In the genomic region with DNA sequence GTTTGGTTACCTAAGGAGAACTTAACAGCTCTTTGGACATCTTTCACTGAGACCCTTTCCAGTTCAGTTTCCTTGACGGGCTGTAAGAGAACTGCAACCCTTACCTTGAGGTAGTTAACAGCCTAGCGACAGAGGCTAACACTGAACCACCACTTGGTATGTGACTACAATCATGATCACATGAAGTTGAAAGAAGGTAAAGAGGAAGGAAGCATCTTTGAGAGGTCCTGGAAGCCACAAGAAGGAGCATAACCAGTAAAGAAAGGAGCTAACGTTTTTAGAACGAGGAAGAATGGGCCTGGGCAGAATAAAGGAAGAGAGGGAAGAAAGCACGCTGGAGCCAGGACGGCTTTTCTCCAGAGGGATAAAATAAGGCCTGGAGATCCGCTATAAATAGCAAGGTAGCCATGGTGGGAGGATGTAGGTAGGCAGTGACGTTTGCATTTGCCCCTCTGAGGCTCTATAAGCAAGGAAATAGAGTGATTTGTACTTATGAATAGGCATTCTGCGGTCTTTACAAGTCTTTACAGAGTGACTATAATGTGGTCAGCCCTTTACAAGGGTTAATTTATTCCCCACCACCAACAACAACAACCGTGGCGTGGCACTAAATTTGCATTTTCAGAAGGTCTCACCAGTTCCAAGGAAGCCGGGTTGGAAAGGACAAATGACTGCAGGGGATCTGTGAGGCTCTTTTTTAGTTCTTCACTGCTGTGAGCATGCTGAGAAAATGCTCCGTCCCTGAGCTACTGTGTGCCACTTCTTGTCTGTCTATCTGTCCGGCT, we compare ENCODE assay signal across 8 mouse cellular contexts. TPM values are rescaled to one million over a fixed set of nuclear protein-coding genes. Genes with fewer than 3 reads are reported as not detected.
DNase-seq lines count a peak whose midpoint lies in the region; ATAC-seq and TF ChIP-seq lines count a peak whose summit lies in the region.

No protein-coding gene starts in this region.

- peak overlapping the region; percentile 90 for H3K4me3 ChIP-seq in testis, adult 2 months (ENCODE audit: control insufficient read depth, low read depth, low read length)
- H3K4me3 ChIP-seq in intestine, embryonic 16.5 days (ENCODE audit: low read length): peak overlapping the region; percentile 62

- no peaks in the 10 kb centered on the region for H3K36me3 ChIP-seq in testis, adult 2 months (ENCODE audit: control insufficient read depth, insufficient read depth, low read length)
- H3K36me3 ChIP-seq in intestine, embryonic 16.5 days (ENCODE audit: control insufficient read depth, insufficient read depth, low read length): no peaks in the 10 kb centered on the region

- WGBS in intestine, embryonic 16.5 days: 39% methylated on average over 14 of the region's 14 CpGs

- H3K27me3 ChIP-seq in testis, adult 2 months (ENCODE audit: control insufficient read depth, insufficient read depth, low read length): no peaks in the 10 kb centered on the region
- H3K27me3 ChIP-seq in intestine, embryonic 16.5 days (replicated peaks; ENCODE audit: control insufficient read depth, insufficient read depth, low read length): no peaks in the 10 kb centered on the region

- peaks cover 10% of the 10 kb centered on the region for H3K4me1 ChIP-seq in testis, adult 2 months (ENCODE audit: control insufficient read depth, insufficient read depth, low read length)
- peaks cover 20% of the 10 kb centered on the region for H3K4me1 ChIP-seq in intestine, embryonic 16.5 days (ENCODE audit: control insufficient read depth, insufficient read depth, low read length)

- TF ChIP-seq POLR2A in testis, adult 2 months (IDR thresholded peaks at IDR 0.05; ENCODE audit: control insufficient read depth, low read depth, low read length): no peak

- H3K27ac ChIP-seq in testis, adult 2 months (ENCODE audit: control insufficient read depth, insufficient read depth, low read depth, low read length): peak overlapping the region; percentile 3; the same call in 1 of the 2 replicates
- peak overlapping the region; percentile 81 for H3K27ac ChIP-seq in intestine, embryonic 16.5 days (ENCODE audit: low read length)

- no peaks in the 10 kb centered on the region for H3K9me3 ChIP-seq in intestine, embryonic 16.5 days (ENCODE audit: control insufficient read depth, low read length)

- H3K9ac ChIP-seq in intestine, embryonic 16.5 days (ENCODE audit: low read depth, low read length): peak overlapping the region; percentile 82

- H3K4me2 ChIP-seq in intestine, embryonic 16.5 days (ENCODE audit: low read depth, low read length): peak overlapping the region; percentile 98

- ATAC-seq in intestine, embryonic 16.5 days: no peak

- no peak for TF ChIP-seq CTCF in testis, adult 2 months (IDR thresholded peaks at IDR 0.05; ENCODE audit: control insufficient read depth, insufficient read depth, insufficient replicate concordance, low read depth, low read length)

- peak; percentile 55 for DNase-seq in cerebellum, adult 9-10 months
- no peak for DNase-seq in cerebellum, postnatal 25 days
- DNase-seq in testis, postnatal 10 days (ENCODE audit: low spot score): no peak
- DNase-seq in neural tube, embryonic 10.5 days (ENCODE audit: extremely low spot score, low spot score): peak; percentile 19
- no peak for DNase-seq in layer of hippocampus, adult 9-11 months
- DNase-seq in cerebellum, postnatal 10 days: no peak

RNA-seq across cellular contexts. Expression of gene Avpi1, which starts 0.8 kb away (rescaled TPM):
- 8.4 and 10.8 TPM in 2 replicates for polyA plus RNA-seq in testis, adult 2 months (2012; rRNA removed)
- 41.5 and 43.8 TPM in 2 replicates for polyA plus RNA-seq in intestine, embryonic 16.5 days (2015; fragmentation: Nextera tagmentation; extraction: Ambion mirVana)

RNA-seq across cellular contexts. Expression of gene Marveld1, which starts 17.5 kb away (rescaled TPM):
- polyA plus RNA-seq in testis, adult 2 months (2012; rRNA removed): 5.5 and 5.9 TPM in 2 replicates
- polyA plus RNA-seq in intestine, embryonic 16.5 days (2015; fragmentation: Nextera tagmentation; extraction: Ambion mirVana): 4.4 and 4.6 TPM in 2 replicates

RNA-seq across cellular contexts. Expression of gene Zfyve27, which starts 34.0 kb away (rescaled TPM):
- 57.8 and 60.3 TPM in 2 replicates for polyA plus RNA-seq in testis, adult 2 months (2012; rRNA removed)
- polyA plus RNA-seq in intestine, embryonic 16.5 days (2015; fragmentation: Nextera tagmentation; extraction: Ambion mirVana): 19.0 and 20.6 TPM in 2 replicates

RNA-seq across cellular contexts. Expression of gene Pi4k2a, which starts 39.4 kb away (rescaled TPM):
- polyA plus RNA-seq in testis, adult 2 months (2012; rRNA removed): 27.2 and 27.8 TPM in 2 replicates
- polyA plus RNA-seq in intestine, embryonic 16.5 days (2015; fragmentation: Nextera tagmentation; extraction: Ambion mirVana): 6.4 and 6.6 TPM in 2 replicates

RNA-seq across cellular contexts. Expression of gene Morn4, which starts 43.5 kb away (rescaled TPM):
- polyA plus RNA-seq in testis, adult 2 months (2012; rRNA removed): 190 TPM in 2 replicates
- 13.9 and 15.8 TPM in 2 replicates for polyA plus RNA-seq in intestine, embryonic 16.5 days (2015; fragmentation: Nextera tagmentation; extraction: Ambion mirVana)

Comparison
In these comparisons a context has a peak if more than half of its experiments do, and no peak if none do; other contexts are left out.
1. DNase-seq: peak in cerebellum, adult 9-10 months (single experiment) and neural tube, embryonic 10.5 days (single experiment); none in cerebellum, postnatal 25 days (0 of 2), testis, postnatal 10 days (single experiment), layer of hippocampus, adult 9-11 months (single experiment) and cerebellum, postnatal 10 days (0 of 2).